Mouse (Mus musculus) spleen, adult 2 months (tissue): ENCODE measurements around the gene Map3k21. TPM values are rescaled to one million over a fixed set of nuclear protein-coding genes. Genes with fewer than 3 reads are reported as not detected.

Experiments used
- DNase-seq, 2 experiments: peaks; one replicate each; pipeline versions ENCODE4 v3.0.0 to v3.0.0-alpha.2; 2012 to 2021; ENCODE audit warnings: low spot score in 2 of 2, low read depth in 1 of 2
- H3K27ac ChIP-seq: fragments of 200-500 bp; 2 replicates; pipeline ENCODE4 v1.5.1; 2012; ENCODE audit warnings: low read length, inconsistent platforms; ENCODE audit not compliant: insufficient read depth
- H3K27me3 ChIP-seq: fragments of 200-500 bp; 2 replicates; pipeline ENCODE4 v1.6.1; 2012; ENCODE audit warnings: mild to moderate bottlenecking, moderate library complexity, low read length, inconsistent platforms; ENCODE audit not compliant: control insufficient read depth, insufficient read depth
- H3K36me3 ChIP-seq: fragments of 200-500 bp; 2 replicates; pipeline ENCODE4 v1.6.1; 2012; ENCODE audit warnings: mild to moderate bottlenecking, low read length, inconsistent platforms; ENCODE audit not compliant: control insufficient read depth, insufficient read depth
- H3K4me1 ChIP-seq: fragments of 200-500 bp; 2 replicates; pipeline ENCODE4 v1.6.1; 2011; ENCODE audit warnings: inconsistent platforms; ENCODE audit not compliant: control insufficient read depth, insufficient read depth, insufficient read length
- H3K4me3 ChIP-seq: fragments of 200-500 bp; 2 replicates; pipeline ENCODE4 v1.5.1; 2011; ENCODE audit warnings: mild to moderate bottlenecking, inconsistent platforms; ENCODE audit not compliant: insufficient read depth, insufficient read length; ENCODE audit errors: extremely low read depth
- CTCF ChIP-seq: fragments of 200-500 bp; IDR thresholded peaks from 2 replicates; pipeline ENCODE4 v1.5.1; 2011; ENCODE audit warnings: mild to moderate bottlenecking, inconsistent platforms; ENCODE audit not compliant: insufficient read depth, insufficient read length, insufficient replicate concordance; ENCODE audit errors: extremely low read depth
- POLR2A ChIP-seq: fragments of 200-500 bp; IDR thresholded peaks from 2 replicates; pipeline ENCODE4 v1.6.1; 2011; ENCODE audit warnings: low read depth, low read length, inconsistent platforms
- WGBS: fragments of 180-500 bp; shearing (Covaris S2); methylation state at CpG from one replicate; pipeline ENCODE4 v1.1.7; 2018; 5-methylcytosine and 5-hydroxymethylcytosine counted together
- polyA plus RNA-seq: library from polyadenylated mRNA; depleted of rRNA; stranded (reverse); fragments of >200 nt; gene quantifications from 2 replicates; pipeline ENCODE4 v1.2.3, GENCODE M21; 2012; rRNA removed

Gene Map3k21
- polyA plus RNA-seq: 0.02 and 0.06 TPM in 2 replicates

DNA sequence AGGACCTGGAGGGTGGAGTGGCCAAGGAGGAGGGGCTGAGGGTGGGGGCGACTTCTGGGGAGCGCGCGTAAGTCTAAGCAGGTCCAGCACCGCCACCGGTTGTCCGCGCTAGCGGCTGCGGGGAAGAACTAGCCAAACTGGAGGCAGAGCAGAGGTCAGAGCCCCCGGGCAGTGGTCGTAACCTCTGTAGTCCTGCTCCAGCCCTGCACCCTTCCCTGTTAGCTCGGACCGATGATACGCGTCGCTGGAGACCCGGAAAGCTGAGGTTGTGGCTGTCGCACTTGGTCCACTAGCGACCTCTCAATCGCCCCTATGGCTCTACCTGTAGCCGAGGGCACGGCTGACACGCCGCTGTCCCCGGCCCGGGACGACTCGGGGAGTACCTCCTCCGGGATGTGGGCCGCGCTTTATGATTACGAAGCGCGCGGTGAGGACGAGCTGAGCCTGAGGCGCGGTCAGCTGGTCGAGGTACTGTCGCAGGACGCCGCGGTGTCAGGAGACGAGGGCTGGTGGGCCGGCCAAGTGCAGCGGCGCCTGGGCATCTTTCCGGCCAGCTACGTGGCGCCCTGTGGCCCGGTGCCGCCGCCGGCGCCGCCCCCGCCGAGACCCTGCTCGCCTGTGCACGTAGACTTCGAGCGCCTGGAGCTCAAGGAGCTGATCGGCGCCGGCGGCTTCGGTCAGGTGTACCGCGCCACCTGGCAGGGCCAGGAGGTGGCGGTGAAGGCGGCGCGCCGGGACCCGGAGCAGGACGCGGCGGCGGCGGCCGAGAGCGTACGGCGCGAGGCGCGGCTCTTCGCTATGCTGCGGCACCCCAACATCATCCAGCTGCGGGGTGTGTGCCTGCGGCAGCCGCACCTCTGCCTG, at the start of gene Map3k21:
TSS of gene Map3k21 (plus strand) at position 86 of the 864 bp plus-strand sequence.
- TF ChIP-seq POLR2A (no peak), CTCF (no peak)
- no peaks in the 10 kb centered on the region; the same call in 1 of the 2 replicates for H3K4me1 ChIP-seq
- H3K4me3 ChIP-seq: no peak within 1 kb of the TSS; the same call in 1 of the 2 replicates
- H3K27ac ChIP-seq: no peak within 1 kb of the TSS
- DNase-seq: no peak
- H3K36me3 ChIP-seq: no peaks in the 10 kb centered on the region
- 2% methylated on average over 83 of the region's 93 CpGs for WGBS
- peaks cover 9% of the 10 kb centered on the region for H3K27me3 ChIP-seq

DNA sequence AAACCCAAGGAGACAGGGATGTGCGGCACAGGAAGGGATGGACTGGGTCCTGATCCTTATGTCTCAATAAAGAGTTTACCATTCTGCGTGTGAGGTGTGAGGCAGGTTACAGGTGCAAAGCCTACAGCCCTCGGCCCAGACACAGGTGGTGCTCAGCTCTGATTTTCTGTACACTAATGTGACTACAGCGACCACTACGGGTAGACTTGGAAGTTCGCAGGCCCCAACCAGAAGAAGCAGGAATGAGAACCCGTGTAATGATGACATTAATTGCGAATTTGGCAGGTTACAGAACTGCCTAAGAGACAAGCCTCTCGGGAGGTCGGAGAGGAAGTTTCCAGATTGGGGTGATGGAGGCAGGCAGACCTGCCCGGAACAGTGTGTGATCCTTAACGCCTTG, 44.1 kb upstream of the Map3k21 start:
- H3K4me3 ChIP-seq: no peak overlapping the region
- no peaks in the 10 kb centered on the region for H3K27me3 ChIP-seq
- TF ChIP-seq CTCF (no peak), POLR2A (no peak)
- H3K4me1 ChIP-seq: no peaks in the 10 kb centered on the region
- no peak for DNase-seq
- 80% methylated on average over 12 of the region's 12 CpGs for WGBS
- H3K27ac ChIP-seq: no peak overlapping the region
- H3K36me3 ChIP-seq: no peaks in the 10 kb centered on the region

DNA sequence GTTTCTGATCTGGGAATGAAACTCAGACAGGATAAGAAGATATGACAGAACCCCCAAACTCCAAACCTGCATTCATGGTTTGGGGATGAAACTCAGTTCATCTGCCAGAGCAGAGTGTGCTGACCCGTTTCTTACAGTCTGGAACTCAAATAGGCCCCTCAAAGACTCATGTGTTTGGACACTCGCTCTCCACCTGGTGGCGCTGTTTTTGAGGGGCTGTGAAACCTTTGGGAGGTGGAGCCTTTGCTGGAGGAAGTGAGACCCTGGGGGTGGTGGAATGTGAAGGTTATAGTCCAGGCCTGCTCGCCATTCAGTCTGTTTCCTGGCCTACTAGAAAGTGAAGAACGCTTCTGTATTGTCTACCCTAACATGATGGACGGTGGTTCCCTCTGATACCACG, 41.7 kb upstream of the Map3k21 start:
- H3K4me1 ChIP-seq: no peaks in the 10 kb centered on the region
- TF ChIP-seq POLR2A (no peak), CTCF (no peak)
- WGBS: 70% methylated on average over 7 of the region's 7 CpGs
- H3K27me3 ChIP-seq: no peaks in the 10 kb centered on the region
- H3K27ac ChIP-seq: no peak overlapping the region
- no peak for DNase-seq
- H3K4me3 ChIP-seq: no peak overlapping the region
- H3K36me3 ChIP-seq: no peaks in the 10 kb centered on the region

DNA sequence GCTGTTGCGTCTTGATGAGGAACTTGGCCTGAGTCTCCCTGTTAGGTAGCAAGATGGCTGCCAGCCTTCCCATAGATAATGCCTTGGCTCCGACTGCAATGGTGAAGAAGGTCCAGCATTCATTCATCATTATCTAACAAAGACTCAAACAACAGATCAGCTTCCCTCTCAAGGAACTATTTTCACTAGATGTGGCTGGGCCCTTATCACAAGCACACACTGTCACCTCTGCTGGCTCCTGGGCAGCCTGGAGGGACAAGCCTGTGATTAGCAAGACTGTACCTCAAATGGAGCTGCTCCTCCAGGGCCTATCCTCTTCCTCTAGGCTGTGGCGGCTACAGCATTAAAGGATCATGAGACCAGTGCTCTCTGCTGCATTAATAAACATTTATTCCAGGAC, 40.5 kb upstream of the Map3k21 start:
- H3K27ac ChIP-seq: no peak overlapping the region
- TF ChIP-seq CTCF: no peak
- TF ChIP-seq POLR2A: no peak
- H3K4me3 ChIP-seq: no peak overlapping the region
- DNase-seq: no peak
- no peaks in the 10 kb centered on the region for H3K27me3 ChIP-seq
- no peaks in the 10 kb centered on the region for H3K36me3 ChIP-seq
- no peaks in the 10 kb centered on the region for H3K4me1 ChIP-seq
- WGBS: 81% methylated on average over 3 of the region's 3 CpGs

DNA sequence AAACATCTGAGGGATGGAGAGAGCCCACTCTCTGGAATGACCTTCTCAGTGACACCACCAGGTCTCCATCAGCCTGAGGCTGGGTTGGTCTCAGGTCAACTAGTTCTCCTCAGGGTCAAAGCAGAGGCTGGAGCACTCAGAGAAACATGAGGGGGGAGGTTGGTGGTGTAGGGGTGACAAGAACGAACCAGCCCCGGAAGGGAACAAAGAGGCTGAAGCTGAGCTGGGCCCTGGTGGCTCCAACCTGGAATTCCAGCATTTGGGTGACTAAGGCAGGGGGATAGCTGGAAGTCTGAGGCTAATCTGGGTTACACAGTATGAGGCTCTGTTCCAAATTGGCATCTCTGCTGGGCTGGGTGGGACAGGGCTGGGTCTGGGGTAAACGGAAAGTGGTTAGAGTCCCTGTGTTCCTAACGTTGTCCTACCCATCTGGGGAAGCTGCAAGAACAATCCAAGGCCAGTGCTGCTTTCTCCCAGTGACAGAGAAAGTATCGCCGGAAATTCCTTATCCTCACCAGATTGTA, 40.0 kb upstream of the Map3k21 start:
- no peak for TF ChIP-seq POLR2A
- TF ChIP-seq CTCF: no peak
- Histone ChIP-seq H3K36me3 (no peaks in the 10 kb centered on the region), H3K4me3 (no peak overlapping the region), H3K27ac (no peak overlapping the region), H3K4me1 (no peaks in the 10 kb centered on the region), H3K27me3 (no peaks in the 10 kb centered on the region)
- WGBS: 66% methylated on average over 6 of the region's 6 CpGs
- DNase-seq: no peak

DNA sequence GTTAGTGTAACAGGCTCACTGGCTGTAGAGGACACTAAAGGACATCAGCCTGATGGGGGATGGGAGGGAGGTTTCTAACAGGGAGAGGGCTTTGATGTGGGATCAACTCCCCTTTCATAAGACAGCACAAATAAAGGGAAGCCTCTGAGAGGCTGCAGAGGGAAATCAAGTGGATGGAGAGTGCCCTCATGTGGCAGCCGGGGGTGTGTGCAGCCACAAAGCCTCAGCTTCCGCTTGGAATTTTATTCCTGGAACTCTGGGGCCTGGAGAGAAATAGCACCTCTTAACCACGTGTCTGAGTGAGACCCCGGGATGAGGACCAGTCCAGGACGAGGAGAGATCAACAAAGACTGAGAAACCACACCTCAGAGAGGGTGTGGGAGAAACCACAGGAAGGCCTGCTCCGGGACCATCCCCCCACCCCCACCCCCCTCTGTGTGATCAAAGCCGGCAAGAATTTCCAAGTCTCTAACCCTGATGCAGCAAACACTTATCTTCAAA, 39.4 kb upstream of the Map3k21 start:
- Histone ChIP-seq H3K4me1 (no peaks in the 10 kb centered on the region), H3K27ac (no peak overlapping the region), H3K27me3 (no peaks in the 10 kb centered on the region), H3K4me3 (no peak overlapping the region), H3K36me3 (no peaks in the 10 kb centered on the region)
- DNase-seq: peak in 1 of 2 experiments; percentile 8
- TF ChIP-seq POLR2A (no peak), CTCF (peak; percentile 81)
- 1% methylated on average over 7 of the region's 7 CpGs for WGBS
